1 mouse cellular context compared by ENCODE assay signal in the genomic region with DNA sequence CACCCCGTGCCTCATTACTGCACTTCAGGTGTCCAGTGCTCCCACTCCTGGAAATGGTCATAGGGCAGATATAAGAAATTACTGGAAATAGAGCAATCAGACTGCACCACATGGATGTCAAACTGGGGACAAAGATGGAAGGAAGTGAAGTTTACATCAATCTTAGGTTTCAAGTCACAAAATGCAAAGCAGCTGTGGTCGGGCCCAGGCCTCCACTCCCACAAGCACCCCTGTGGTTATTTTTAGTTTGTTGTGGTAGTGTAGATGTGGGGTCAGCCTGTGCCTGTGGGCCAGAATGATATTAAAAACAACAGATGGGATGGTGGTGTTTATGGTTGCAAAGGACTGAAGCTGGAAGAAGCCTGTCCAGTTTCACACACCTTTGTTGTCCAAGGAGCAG.
A peak's percentile ranks its signal among the peaks of the same experiment; 100 is the strongest.
TF ChIP-seq lines count a peak whose summit lies in the region.

No protein-coding gene starts in this region.

TF ChIP-seq in CH12.LX, 34 proteins besides CTCF, POLR2A, EP300 and RAD21 (continued from another document):
- TF ChIP-seq MEF2A (IDR thresholded peaks at IDR 0.05; ENCODE audit: borderline replicate concordance, low read depth, low read length) (peak; percentile 85), RCOR1 (conservative IDR thresholded peaks at IDR 0.05; ENCODE audit: low read depth, low read length) (no peak), IRF4 (IDR thresholded peaks at IDR 0.05; ENCODE audit: low read depth, low read length) (peak; percentile 28; the same call in 1 of the 2 replicates)
TF ChIP-seq in CH12.LX: peak in this region for 5.
